Mouse (Mus musculus) layer of hippocampus, adult 2 months (tissue): ENCODE results near the gene Limk2. TPM values are rescaled to one million over a fixed set of nuclear protein-coding genes. Genes with fewer than 3 reads are reported as not detected.

Experiments used
- DNase-seq, 2 experiments: peaks; one replicate each; pipeline ENCODE4 v3.0.0; 2022; ENCODE audit warnings: low spot score in 2 of 2
- H3K27ac ChIP-seq: fragments of 200-600 bp; 2 replicates; pipeline ENCODE4 v1.8.1; 2022
- H3K4me3 ChIP-seq: fragments of 200-600 bp; 2 replicates; pipeline ENCODE4 v1.8.1; 2022; ENCODE audit warnings: mild to moderate bottlenecking
- CTCF ChIP-seq: fragments of 200-600 bp; conservative IDR thresholded peaks from 2 replicates; pipeline ENCODE4 v1.8.1; 2022; ENCODE audit warnings: antibody characterized with exemption, mild to moderate bottlenecking, moderate library complexity
- total RNA-seq, 2 experiments: library from RNA; stranded (reverse); gene quantifications; 2 replicates each; pipeline ENCODE4 v1.2.3; 2021

The Limk2 gene
- total RNA-seq, 2 experiments from 2014 or later = 97.6 to 117 TPM

GRCm38 (mm10) chr11:3379427-3379826 lies 29.6 kb downstream of the Limk2 start:
- no peak for DNase-seq
- H3K4me3 ChIP-seq = no peak overlapping the region
- TF ChIP-seq CTCF = no peak
- no peak overlapping the region for H3K27ac ChIP-seq

- Histone ChIP-seq H3K4me3 (no peak overlapping the region), H3K27ac (peak overlapping the region; percentile 67; the same call in 1 of the 2 replicates)
- no peak for DNase-seq
- TF ChIP-seq CTCF = no peak
Measured at GRCm38 (mm10) chr11:3374741-3375140, 34.2 kb downstream of the Limk2 start.

- TF ChIP-seq CTCF = no peak
- peak overlapping the region; percentile 67 for H3K27ac ChIP-seq
- no peak for DNase-seq
- no peak overlapping the region for H3K4me3 ChIP-seq
Measured at GRCm38 (mm10) chr11:3374293-3374645, 34.7 kb downstream of the Limk2 start.

DNA sequence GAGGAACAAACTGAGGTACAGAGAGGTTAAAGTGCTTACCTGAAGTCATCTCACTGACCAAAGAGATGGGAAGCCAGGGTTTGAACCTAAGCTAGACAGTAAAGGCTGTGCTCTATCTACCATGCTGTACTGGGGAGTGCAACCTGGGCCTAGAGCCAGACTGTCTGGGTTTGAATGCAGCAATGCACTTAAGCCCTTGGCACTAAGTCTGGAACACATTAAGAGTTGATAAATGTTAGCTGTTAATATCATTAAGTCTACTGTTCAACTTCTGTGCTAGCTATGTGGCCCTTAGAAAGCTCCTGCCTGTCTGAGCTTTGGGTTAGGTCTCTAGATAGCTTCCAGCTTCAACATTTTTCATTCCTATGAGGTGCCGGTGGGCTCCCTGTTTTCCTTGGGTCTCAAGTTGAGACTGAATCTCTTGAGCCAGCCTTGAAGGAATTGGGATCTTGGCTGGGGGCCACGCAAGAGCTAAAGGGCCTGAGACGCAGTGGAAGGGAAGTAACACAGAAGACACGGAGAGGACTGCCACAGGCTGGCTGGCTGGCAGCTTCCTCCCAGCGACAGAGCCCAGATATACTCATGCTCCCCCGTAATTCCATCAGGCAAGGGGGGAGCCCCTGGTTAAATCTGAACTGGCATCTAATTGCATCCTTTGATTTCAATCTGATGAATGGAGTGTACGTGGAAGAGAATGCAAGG lies 35.2 kb downstream of the Limk2 start:
- H3K27ac ChIP-seq = peak overlapping the region; percentile 67
- DNase-seq = no peak

GRCm38 (mm10) chr11:3371599-3372295 lies 37.2 kb downstream of the Limk2 start:
- H3K27ac ChIP-seq = peak overlapping the region; percentile 92
- no peak for DNase-seq
- no peak for TF ChIP-seq CTCF
- peak overlapping the region; percentile 83 for H3K4me3 ChIP-seq

More for the DNA sequence above, 35.2 kb downstream of the Limk2 start:
- H3K4me3 ChIP-seq = no peak overlapping the region
- TF ChIP-seq CTCF = no peak

- H3K27ac ChIP-seq = peak overlapping the region; percentile 92
- no peak for TF ChIP-seq CTCF
- peak; percentile 79 to 91 for DNase-seq
Measured at GRCm38 (mm10) chr11:3370928-3371598, 37.9 kb downstream of the Limk2 start.

GRCm38 (mm10) chr11:3370162-3370561 lies 38.8 kb downstream of the Limk2 start:
- no peak for TF ChIP-seq CTCF
- DNase-seq = no peak
- peak overlapping the region; percentile 83 for H3K4me3 ChIP-seq
- H3K27ac ChIP-seq = peak overlapping the region; percentile 92; the same call in 1 of the 2 replicates

More at GRCm38 (mm10) chr11:3370928-3371598, 37.9 kb downstream of the Limk2 start:
- peak overlapping the region; percentile 83 for H3K4me3 ChIP-seq

DNA sequence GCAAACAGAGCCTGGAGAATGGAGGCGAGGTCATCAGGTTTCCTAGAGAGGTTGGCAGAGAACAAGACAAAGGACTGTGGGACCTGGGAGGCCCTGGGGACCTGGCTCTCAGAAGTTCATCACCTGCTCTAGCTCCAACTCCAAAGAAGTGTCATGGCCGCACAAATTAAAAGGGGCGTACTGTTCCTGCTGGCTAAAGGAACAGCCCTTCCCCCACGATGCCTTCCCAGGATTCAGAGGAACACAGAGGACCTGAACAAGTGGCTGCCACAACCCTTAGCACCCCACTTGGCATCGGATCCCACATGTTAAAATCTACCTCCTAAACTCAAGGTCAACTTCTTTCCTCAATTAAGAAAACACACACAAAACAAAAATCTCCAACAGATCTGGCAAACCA lies 39.5 kb downstream of the Limk2 start:
- no peak for DNase-seq
- peak overlapping the region; percentile 83; the same call in 1 of the 2 replicates for H3K4me3 ChIP-seq
- no peak for TF ChIP-seq CTCF

DNA sequence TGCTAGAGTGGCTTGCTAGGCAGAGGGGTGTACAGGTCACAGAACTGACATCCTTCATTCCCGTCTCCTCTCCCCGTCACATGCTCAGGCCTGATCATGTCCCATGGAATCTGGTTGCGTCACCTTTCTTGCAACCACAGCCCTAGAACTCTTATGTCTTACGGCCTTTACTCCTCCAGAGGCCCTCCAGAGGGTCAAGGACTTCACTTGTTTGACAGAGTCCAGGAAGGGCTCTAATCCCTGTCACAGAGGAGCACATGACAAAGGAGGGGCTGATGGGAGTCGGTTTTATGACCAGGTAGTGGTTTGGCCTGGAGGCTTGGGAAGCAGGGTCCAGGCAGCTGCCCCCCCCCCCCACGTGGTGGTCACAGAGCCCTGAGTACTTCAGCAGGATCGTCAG lies 40.0 kb downstream of the Limk2 start:
- H3K4me3 ChIP-seq = no peak overlapping the region
- no peak for DNase-seq
- no peak for TF ChIP-seq CTCF
- no peak overlapping the region for H3K27ac ChIP-seq

More for the DNA sequence above, 39.5 kb downstream of the Limk2 start:
- H3K27ac ChIP-seq = no peak overlapping the region

- no peak overlapping the region for H3K4me3 ChIP-seq
- TF ChIP-seq CTCF = no peak
- no peak overlapping the region for H3K27ac ChIP-seq
- no peak for DNase-seq
Measured at GRCm38 (mm10) chr11:3366411-3366810, 42.6 kb downstream of the Limk2 start.

GRCm38 (mm10) chr11:3362854-3363253 lies 46.1 kb downstream of the Limk2 start:
- TF ChIP-seq CTCF = no peak
- no peak for DNase-seq
- Histone ChIP-seq H3K4me3 (no peak overlapping the region), H3K27ac (no peak overlapping the region)

GRCm38 (mm10) chr11:3352990-3353585 lies 55.9 kb downstream of the Limk2 start:
- TF ChIP-seq CTCF = peak; percentile 60
- Histone ChIP-seq H3K4me3 (no peak overlapping the region), H3K27ac (no peak overlapping the region)
- no peak for DNase-seq

- no peak for TF ChIP-seq CTCF
- no peak overlapping the region for H3K4me3 ChIP-seq
- no peak overlapping the region for H3K27ac ChIP-seq
- DNase-seq = no peak
Measured at GRCm38 (mm10) chr11:3352131-3352530, 56.9 kb downstream of the Limk2 start.
